Mouse (Mus musculus): ENCODE measurements at regions not wholly inside any gene's neighbourhood (a gene's known extent, or its start where the extent isn't known, plus 50 kb on each side); places are given as distances from the start of the nearest gene placed in this dataset.

DNA sequence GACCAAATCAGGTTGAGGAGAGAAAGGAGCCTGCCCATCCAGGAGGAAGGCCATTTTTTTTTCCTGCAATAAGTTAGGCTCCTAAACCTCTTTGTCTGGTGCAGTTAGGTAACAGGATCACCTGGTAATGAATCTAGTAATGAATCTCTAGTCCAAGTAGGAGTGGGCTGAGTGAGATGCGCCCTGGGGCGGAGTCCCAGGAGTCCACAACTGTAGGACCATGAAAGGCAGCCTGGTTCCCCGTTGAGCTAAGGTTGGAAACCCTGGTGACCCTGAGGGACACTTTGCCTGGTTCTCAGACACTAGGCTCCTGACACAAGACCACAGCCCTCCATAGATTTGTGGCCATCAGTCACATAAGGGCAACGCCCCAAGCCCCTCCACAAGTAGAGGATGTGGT lies 95.7 kb upstream of the Fut8 start:
- TF ChIP-seq TAL1 (IDR thresholded peaks at IDR 0.05; ENCODE audit: low read length) (no peak), GATA1 (IDR thresholded peaks at IDR 0.05; ENCODE audit: low read length) (no peak)

Measured in erythroblast, embryonic 14.5 days (primary cell).